Mouse (Mus musculus) liver (tissue): ENCODE results near the gene Map1s.
"Not testable (repeated sequence)": the region's sequence is repeated elsewhere in the genome, so short reads cannot be mapped to it uniquely, and the experiment has no call there.

Source experiments
- DNase-seq: peaks from one replicate; pipeline ENCODE4 v3.0.0-alpha.2; 2020; ENCODE audit warnings: mixed read lengths

Map1s gene

GRCm38 (mm10) chr8:70879500-70879899, 26.2 kb upstream of the Map1s start:
- no peak for DNase-seq

- DNase-seq: no peak
These were observed 25.6 kb upstream of the Map1s start for GRCm38 (mm10) chr8:70880126-70880525.

DNA sequence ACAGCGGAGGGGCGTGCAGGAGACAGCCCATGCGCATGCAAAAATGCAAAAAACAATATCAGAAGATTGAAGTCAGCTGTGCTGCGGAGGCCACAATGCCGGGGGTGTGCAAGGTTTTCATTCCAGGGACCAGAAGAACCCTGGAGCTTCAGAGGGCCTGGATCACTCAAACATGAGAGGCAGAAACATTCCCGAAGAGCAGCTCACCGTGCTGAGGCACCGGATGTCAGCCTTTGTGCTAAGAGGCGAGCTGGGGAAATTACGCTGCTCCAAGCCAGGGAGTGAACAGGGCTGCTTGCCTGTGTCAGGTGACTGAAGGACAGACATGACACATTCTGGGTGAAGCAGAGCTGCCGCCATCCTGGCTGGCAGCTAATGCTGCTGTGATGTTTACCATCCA, 25.2 kb upstream of the Map1s start:
- DNase-seq: no peak

- no peak for DNase-seq
These were observed 21.5 kb upstream of the Map1s start for GRCm38 (mm10) chr8:70884186-70884585.

- DNase-seq: no peak
These were observed 21.0 kb upstream of the Map1s start for GRCm38 (mm10) chr8:70884683-70885082.

DNA sequence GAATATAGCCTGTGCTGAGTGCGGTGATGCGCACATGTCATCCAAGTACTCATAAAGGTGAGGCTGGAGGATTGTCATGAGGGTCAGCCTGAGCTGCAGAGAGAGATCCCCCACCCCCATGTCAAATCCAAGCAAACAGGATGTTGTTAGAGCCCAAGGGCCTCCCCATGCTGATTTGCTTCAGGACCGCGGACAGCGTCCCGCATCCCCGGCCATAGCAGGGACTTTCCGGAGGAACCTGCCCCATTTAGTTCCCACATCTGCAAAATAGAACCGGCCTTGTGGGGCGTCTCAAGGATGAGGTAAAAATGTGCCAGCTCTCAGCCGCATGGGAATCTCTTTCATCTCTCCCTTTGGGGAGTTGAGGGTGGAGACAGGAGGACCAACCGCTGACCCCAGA, 20.1 kb upstream of the Map1s start:
- DNase-seq: peak; percentile 53

DNA sequence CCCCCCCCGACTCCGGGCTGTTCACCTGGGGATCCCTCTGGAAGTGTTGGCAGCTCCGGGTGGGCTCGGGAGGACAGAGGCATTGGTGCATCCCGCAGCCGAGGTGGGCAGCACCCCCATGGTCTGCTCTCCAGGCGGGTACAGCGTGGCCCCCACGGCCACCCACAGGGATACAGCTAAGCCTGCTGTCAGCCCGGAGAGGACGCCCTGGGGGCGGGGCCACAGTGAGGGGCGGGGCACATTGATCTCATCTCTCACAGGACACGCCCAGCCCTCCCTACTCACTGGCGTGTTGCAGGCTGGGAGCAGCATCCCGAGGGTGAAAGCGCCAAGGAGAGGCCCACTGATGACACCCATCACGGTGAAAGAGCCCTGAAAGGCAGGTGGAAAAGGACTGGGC, 18.1 kb upstream of the Map1s start:
- DNase-seq: peak; percentile 89

GRCm38 (mm10) chr8:70890656-70891055, 15.1 kb upstream of the Map1s start:
- no peak for DNase-seq

GRCm38 (mm10) chr8:70891356-70891755, 14.4 kb upstream of the Map1s start:
- peak; percentile 79 for DNase-seq

GRCm38 (mm10) chr8:70892022-70892895, 13.5 kb upstream of the Map1s start, which contains the start of gene Slc5a5:
Slc5a5 (minus strand) TSS chr8:70892757.
- no peak for DNase-seq

- no peak for DNase-seq
These were observed 12.7 kb upstream of the Map1s start for GRCm38 (mm10) chr8:70892896-70893655.

- DNase-seq: peak; percentile 88
These were observed 11.9 kb upstream of the Map1s start for GRCm38 (mm10) chr8:70893656-70894384.

DNA sequence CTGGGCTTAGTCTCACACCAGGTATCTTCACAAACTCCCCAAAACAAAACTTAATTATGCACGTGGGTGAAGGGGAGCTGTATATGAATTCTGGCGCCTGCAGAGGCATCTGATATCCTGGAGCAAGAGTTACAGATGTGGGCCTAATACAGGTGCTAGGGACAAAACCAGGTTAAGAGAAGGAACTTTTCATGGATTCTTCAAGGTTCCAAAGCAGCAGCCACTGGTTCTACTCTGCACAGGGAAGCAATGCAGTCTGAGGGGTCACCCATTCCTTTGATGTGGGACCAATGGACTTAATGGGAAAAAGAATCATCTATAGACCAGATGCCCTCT, 11.4 kb upstream of the Map1s start:
- no peak for DNase-seq

DNA sequence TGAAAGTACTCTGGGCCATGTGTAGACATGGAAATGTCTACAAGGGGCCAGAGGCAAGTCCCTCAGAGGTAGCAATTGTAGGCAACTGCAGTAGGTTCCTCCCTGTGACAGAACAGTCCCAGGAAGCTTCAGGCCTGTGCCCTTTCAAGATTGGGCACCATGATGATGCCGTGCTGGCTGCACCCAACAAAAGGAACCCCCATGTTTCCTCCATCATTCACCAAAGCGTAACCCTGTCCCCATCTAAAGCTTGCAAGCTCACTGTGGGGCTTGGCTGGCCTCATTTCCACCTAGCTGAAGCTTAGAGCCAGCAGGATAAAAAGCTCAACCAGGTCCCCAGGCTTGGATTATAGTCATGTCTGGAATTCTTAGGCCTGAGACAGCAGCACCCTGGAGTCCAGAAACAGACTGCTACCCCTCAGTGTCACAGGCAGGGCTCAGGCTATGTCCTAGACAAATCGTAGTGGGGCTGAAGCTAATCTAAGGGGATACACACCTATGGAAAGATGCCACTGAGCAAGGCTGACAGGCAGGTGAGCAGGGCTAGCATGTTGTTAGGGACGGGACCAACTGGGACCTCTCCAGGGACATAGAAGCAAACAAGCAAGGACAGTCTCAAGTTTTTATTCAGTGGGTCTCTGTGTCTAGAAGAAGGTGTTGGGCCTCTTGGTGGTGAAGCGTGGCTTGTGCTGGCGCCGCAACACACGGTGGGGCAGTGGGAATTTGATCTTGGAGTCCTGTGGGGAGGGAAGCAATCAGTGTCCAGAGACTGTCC, 10.8 kb upstream of the Map1s start:
- DNase-seq: no peak

- not testable (repeated sequence) for DNase-seq
These were observed 10.0 kb upstream of the Map1s start for GRCm38 (mm10) chr8:70895571-70896259.

GRCm38 (mm10) chr8:70896316-70897020, 9.3 kb upstream of the Map1s start:
- no peak for DNase-seq

DNA sequence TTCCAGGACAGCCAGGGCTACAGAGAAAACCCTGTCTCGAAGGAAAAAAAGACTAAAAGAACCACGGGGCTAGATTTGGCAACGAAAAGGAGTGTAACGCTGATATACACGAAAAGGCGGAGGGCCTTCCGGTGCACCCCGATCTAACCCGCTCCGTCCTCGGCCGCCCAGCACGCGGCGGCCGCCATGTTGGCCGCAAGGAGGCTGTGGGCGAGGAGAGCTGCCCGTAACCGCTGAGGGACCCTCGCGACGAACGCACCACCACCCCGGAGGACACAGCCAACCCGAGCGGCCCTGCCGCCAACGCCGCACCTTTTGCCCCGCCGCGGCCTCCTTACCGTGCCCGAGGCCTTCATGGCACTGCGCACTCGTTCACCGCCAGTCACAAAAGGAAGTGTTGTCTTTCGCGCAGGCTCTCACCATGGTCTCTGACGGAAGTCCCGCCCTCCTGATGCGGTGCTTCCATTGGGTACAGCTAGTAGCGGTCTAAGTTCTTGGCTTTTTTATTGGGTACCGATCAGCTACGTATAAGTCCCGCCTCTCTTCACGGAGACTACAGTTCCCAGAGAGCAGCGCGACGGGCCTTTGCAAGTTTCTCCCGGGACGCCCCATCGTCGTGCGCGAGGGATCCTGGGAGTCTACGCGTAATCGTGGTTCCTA, 8.6 kb upstream of the Map1s start, which contains the start of gene Rpl18a:
Rpl18a (minus strand) TSS at position 392 of the 660 bp plus-strand sequence.
- DNase-seq: peak; percentile 97

GRCm38 (mm10) chr8:70897681-70898413, 7.9 kb upstream of the Map1s start:
- peak; percentile 89 for DNase-seq

- no peak for DNase-seq
These were observed 7.0 kb upstream of the Map1s start for GRCm38 (mm10) chr8:70898661-70899198.

DNA sequence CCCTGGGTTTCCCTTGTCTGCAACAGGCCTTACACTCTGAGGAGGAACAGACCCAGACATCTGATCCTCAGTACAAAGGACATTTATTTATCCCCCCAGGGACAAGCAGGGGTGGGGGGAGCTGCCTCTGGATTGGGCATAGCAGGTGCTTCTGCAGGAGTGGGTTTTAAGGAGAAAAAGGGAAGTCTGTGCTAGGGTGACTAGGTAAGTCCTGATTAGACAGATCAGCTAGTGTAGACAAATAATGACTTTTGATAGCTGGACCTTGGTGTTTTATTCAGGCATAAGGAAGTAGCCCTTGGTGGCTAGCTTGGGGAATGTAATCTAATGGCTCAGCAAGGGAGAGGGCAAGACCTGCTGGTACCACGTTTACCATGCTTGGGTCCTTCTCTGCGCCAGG, 6.5 kb upstream of the Map1s start:
- no peak for DNase-seq
